Mouse (Mus musculus): ENCODE measurements around the gene Add2. TPM values are rescaled to one million over a fixed set of nuclear protein-coding genes. Genes with fewer than 3 reads are reported as not detected.

Gene Add2
- total RNA-seq, 2 experiments from 2014 or later = 0.18 to 0.30 TPM

- DNase-seq = no peak
These were observed 20.0 kb downstream of the Add2 start for GRCm38 (mm10) chr6:86048509-86048908.

GRCm38 (mm10) chr6:86050586-86051268 lies 22.2 kb downstream of the Add2 start:
- DNase-seq = no peak

GRCm38 (mm10) chr6:86052032-86052459 lies 23.6 kb downstream of the Add2 start:
- no peak for DNase-seq

- no peak for DNase-seq
These were observed 24.1 kb downstream of the Add2 start for GRCm38 (mm10) chr6:86052556-86052955.

- no peak for DNase-seq
These were observed 24.6 kb downstream of the Add2 start for GRCm38 (mm10) chr6:86053099-86053498.

GRCm38 (mm10) chr6:86053594-86053993 lies 25.1 kb downstream of the Add2 start:
- no peak for DNase-seq

- no peak for DNase-seq
These were observed 30.0 kb downstream of the Add2 start for GRCm38 (mm10) chr6:86058475-86058874.

- no peak for DNase-seq
These were observed 30.8 kb downstream of the Add2 start for GRCm38 (mm10) chr6:86059151-86059853.

GRCm38 (mm10) chr6:86060170-86060569 lies 31.7 kb downstream of the Add2 start:
- no peak for DNase-seq

- DNase-seq = no peak
These were observed 33.7 kb downstream of the Add2 start for GRCm38 (mm10) chr6:86062226-86062625.

GRCm38 (mm10) chr6:86062684-86063083 lies 34.2 kb downstream of the Add2 start:
- no peak for DNase-seq

GRCm38 (mm10) chr6:86064318-86065016 lies 36.0 kb downstream of the Add2 start:
- no peak for DNase-seq

GRCm38 (mm10) chr6:86066727-86067126 lies 38.2 kb downstream of the Add2 start:
- no peak for DNase-seq

- no peak for DNase-seq
These were observed 38.7 kb downstream of the Add2 start for GRCm38 (mm10) chr6:86067145-86067544.

- DNase-seq = no peak
These were observed 40.5 kb downstream of the Add2 start for GRCm38 (mm10) chr6:86069009-86069408.

GRCm38 (mm10) chr6:86069856-86070255 lies 41.4 kb downstream of the Add2 start:
- DNase-seq = no peak

- DNase-seq = no peak
These were observed 41.8 kb downstream of the Add2 start for GRCm38 (mm10) chr6:86070277-86070676.

- no peak for DNase-seq
These were observed 45.4 kb downstream of the Add2 start for GRCm38 (mm10) chr6:86073882-86074281.

- no peak for DNase-seq
These were observed 46.2 kb downstream of the Add2 start for GRCm38 (mm10) chr6:86074538-86075204.

GRCm38 (mm10) chr6:86076525-86076924 lies 48.0 kb downstream of the Add2 start:
- no peak for DNase-seq

GRCm38 (mm10) chr6:86077880-86078279 lies 49.4 kb downstream of the Add2 start:
- DNase-seq = no peak

GRCm38 (mm10) chr6:86078361-86079010 lies 50.0 kb downstream of the Add2 start:
- DNase-seq = no peak
